Mouse (Mus musculus) left cerebral cortex, adult 2 months (tissue): ENCODE measurements at regions not wholly inside any gene's neighbourhood (a gene's known extent, or its start where the extent isn't known, plus 50 kb on each side); places are given as distances from the start of the nearest gene placed in this dataset.

ENCODE experiments used
- DNase-seq, 2 experiments: peaks; one replicate each; pipeline ENCODE4 v3.0.0; 2021 to 2022; ENCODE audit warnings: low spot score in 2 of 2, mixed read lengths in 1 of 2; ENCODE audit errors: extremely low spot score in 1 of 2
- H3K27ac ChIP-seq: fragments of 200-600 bp; 2 replicates; pipeline ENCODE4 v1.8.1; 2022
- H3K4me3 ChIP-seq: fragments of 200-600 bp; 2 replicates; pipeline ENCODE4 v1.8.1; 2022
- CTCF ChIP-seq: fragments of 200-600 bp; IDR thresholded peaks from 2 replicates; pipeline ENCODE4 v1.8.1; 2022; ENCODE audit warnings: antibody characterized with exemption, mild to moderate bottlenecking, moderate library complexity
- intact Hi-C: fragments of 180-260 bp; cut with DNase I; formaldehyde crosslinking; loops from one replicate; pipeline ENCODE4 v1.15.1; 2025

DNA sequence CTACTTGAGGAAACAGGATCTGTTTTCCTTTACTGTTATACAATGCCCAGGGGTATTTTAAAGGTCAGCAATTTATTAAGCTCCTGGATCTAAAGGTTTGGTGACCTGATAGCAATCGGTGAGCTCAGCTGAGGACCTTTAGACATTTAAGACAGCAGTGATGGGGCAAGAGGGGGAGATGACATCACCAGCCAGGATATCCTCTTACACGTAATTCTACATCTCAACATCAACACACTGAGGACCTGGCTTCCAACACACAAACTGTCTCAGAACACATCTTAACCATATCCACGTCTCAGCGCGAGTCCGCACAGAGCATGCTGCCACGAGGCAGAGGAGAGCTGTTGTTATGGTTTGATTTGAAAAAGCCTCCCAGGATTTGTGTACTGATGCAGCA, 69.2 kb downstream of the Nhlrc3 start:
- no peak for DNase-seq
- TF ChIP-seq CTCF = no peak
- intact Hi-C loops = no loop called here
- Histone ChIP-seq H3K27ac (no peak overlapping the region), H3K4me3 (no peak overlapping the region)

DNA sequence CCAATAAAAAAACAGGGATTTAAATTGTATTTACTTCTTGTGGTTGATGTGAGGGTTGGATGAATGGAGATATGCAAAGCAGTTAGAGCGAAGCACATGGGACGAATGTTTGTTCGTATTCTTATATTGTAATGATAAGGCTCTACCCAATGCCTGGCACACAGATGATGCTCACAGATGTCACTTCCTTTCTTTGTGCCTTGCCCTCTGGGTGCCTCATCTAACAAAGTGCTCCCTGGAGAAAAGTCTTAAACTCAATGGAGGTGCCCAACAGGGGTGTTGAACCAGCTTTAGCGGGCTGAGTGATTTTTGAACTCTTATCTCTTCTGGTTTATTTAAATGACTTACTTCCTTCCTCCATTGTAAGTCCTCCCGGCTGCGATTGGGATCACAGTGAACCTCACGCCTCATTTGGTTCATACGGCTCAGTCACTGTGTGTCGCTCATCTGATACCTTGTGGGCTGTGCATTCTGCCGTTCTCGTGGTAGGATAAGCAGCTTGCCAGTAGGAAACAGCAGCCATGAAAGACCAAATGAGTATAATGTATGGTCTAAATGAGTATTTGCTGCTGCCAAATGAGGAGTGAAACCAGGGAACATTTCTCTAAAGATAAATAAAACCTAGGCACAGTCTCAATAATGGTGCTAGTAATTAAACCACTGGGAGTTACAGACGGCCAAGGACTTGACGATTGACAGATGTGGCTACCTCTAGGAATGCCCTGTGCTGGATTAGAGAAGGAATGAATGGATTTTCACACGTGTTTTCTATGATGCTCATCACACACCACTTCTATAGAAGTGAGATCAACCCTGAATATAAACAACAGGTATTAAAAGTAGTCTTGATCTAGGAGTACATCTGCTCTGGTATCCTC, 81.2 kb downstream of the Nhlrc3 start:
- H3K4me3 ChIP-seq = no peak overlapping the region
- DNase-seq = no peak
- intact Hi-C loops = no loop called here
- no peak for TF ChIP-seq CTCF
- H3K27ac ChIP-seq = no peak overlapping the region

DNA sequence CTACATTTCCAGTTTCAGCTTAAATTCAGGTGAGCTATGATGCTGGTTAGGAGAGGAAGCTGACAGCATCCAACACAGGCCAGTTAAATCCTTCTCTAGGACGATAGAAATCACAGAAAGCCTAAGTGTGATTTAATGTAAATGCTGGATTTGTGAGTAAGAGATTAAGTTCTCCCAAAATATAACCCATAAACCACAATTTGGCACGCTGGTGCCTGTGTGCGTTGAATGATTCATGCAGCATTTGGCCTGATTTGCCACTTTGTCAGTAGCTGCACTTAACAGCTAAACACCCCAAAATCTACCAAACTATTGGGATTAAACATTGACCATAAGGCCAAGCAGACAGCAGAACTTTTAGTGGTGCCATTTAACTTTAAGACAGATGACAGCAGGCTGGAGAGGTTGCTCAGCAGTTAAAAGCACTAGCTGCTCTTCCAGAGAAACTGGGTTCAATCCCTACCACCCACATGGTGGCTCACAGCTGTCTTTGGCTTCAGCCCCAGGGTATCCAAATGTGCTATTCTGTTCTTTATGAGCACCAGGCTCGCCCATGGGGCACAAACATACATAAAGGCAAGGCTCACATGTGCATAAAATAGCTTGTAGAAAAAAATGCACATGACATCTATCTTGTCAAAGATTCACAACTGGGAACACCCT, 83.5 kb downstream of the Nhlrc3 start:
- no peak overlapping the region for H3K27ac ChIP-seq
- TF ChIP-seq CTCF = no peak
- intact Hi-C loops = loop anchor here (5.0 kb wide), 2 partner anchors 67 to 212 kb away; no protein-coding TSS in a partner anchor
- peak in 1 of 2 experiments; percentile 34 for DNase-seq
- no peak overlapping the region for H3K4me3 ChIP-seq

DNA sequence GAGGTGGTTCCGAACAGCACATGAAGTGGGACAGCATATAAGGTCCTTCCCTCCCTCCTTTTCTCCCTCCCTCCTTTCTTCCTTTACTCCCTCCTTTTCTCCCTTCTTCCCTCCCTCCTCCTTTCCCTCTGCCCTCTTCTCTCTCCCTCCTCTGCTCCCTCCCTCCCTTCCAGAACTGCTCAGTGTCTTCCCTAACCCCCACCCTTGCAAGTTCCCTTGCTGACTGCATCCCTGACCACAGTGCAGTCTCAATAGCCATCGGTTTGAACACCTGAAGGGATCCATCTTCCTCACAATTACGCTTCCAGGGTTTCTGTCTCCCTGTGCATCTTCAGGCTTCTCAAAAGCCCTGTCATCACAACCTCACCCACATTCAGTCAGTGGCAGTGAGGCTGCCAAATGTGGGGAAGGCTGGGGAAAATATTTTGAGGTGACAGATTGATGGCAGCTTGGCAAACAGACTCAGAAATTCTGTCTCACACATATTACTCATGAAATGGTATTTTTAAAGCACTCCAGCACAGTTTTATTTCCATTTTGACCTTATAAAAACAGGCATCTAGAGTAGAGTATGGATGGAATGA, 86.2 kb downstream of the Nhlrc3 start:
- peak; percentile 15 to 25 for DNase-seq
- Histone ChIP-seq H3K4me3 (no peak overlapping the region), H3K27ac (no peak overlapping the region)
- TF ChIP-seq CTCF = no peak
- intact Hi-C loops = loop anchor here (2.0 to 5.0 kb wide), 3 partner anchors 65 to 336 kb away; partner anchors contain the start of gene Lhfp

DNA sequence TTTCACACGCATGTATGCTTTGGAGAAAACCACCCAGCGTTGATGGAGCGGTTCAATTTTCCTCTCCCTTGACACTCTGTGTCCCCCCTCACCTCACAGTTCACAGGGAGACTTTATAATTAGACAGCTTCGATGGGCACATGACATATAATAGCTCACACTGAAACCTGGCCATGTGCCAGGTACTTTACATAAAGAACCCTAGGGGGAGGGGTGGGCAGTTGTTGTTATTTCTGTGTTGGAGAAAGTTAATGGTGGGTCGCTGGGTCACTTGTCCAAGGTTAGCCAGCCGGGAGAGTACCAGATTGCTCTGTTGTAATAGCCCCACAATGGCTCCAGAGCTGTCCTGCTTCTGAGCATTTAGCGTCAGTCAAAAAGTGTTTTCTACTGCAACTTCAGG, 90.2 kb downstream of the Nhlrc3 start:
- intact Hi-C loops = no loop called here
- Histone ChIP-seq H3K4me3 (no peak overlapping the region), H3K27ac (no peak overlapping the region)
- no peak for TF ChIP-seq CTCF
- DNase-seq = no peak

DNA sequence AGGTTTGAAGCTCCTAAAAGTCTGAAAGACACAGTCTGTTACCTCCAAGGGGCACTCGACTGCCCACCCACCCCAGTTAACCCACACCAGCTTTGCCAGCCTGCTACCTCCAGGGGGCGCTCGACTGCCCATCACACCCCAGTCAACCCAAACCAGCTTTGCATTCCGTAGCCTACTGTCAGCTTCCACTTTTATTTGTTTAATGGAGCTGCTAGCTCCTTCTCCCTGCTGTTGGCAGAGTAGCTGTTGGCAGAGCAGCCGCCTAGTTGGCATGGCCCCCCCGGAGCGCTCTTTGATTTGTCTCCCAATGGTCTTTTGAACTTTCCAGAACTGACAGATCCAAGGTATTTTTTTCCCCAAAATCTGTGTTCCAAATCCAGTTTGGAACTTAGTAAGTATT, 91.2 kb downstream of the Nhlrc3 start:
- intact Hi-C loops = no loop called here
- no peak overlapping the region for H3K4me3 ChIP-seq
- DNase-seq = peak in 1 of 2 experiments; percentile 8
- no peak overlapping the region for H3K27ac ChIP-seq
- peak; percentile 51 for TF ChIP-seq CTCF

DNA sequence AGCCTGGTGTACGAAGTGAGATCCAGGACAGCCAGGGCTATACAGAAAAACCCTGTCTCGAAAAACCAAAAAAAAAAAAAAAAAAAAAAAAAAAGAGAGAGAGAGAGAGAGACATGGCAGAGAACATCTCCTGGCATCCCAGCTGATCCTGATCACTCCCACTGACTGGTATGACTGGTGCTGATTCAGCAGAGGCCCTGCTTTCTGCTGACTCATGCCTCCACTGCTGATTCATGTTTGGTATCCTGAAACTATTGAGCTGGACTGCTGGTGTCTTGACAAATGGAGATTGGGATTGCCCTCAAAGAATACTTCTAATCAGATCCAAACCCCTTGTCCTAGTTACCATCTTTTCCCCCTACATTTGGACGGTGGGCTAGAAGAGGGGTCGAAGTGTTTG, 101.9 kb downstream of the Nhlrc3 start:
- intact Hi-C loops = no loop called here
- Histone ChIP-seq H3K27ac (no peak overlapping the region), H3K4me3 (no peak overlapping the region)
- DNase-seq = no peak
- TF ChIP-seq CTCF = no peak

DNA sequence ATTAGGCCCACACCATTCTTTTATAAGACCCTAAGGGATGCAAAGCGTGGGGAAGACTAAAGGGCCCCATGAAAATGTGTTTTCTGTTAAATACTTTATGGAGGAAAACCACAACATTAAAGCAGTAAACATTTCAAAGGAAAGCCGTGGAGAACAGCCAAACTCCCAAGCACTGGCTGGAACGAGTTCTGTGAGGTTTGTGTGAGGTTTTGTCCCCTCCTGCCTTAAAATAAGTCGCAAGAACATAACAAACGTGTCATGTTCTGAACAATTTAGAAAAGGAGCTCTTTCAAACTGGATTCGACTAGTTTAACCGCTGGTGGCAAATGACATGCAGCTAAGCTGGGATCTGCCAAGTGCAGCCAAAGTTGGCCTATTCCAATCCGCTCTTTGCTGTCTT, 109.4 kb downstream of the Nhlrc3 start:
- no peak for TF ChIP-seq CTCF
- DNase-seq = no peak
- Histone ChIP-seq H3K27ac (no peak overlapping the region), H3K4me3 (no peak overlapping the region)
- intact Hi-C loops = no loop called here

DNA sequence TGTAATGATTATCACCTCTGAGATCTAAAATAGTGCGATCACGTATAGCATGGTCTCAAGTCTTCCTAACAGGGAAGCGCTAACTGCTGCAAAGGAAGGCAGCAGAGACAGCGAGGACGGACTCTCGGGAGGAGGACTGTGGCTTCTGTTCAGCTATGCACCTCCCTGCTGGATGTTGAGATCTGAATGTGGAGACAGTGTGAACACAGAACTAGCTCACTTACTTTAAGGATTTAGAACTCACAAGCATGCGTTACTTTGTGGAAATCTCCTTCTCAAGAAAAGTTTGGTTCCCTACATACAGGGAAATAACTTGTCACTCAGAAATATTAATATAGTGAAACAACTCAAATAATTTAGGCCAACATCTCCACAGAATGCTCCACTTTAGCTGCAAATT, 109.8 kb downstream of the Nhlrc3 start:
- H3K4me3 ChIP-seq = no peak overlapping the region
- no peak overlapping the region for H3K27ac ChIP-seq
- no peak for TF ChIP-seq CTCF
- intact Hi-C loops = no loop called here
- DNase-seq = no peak

DNA sequence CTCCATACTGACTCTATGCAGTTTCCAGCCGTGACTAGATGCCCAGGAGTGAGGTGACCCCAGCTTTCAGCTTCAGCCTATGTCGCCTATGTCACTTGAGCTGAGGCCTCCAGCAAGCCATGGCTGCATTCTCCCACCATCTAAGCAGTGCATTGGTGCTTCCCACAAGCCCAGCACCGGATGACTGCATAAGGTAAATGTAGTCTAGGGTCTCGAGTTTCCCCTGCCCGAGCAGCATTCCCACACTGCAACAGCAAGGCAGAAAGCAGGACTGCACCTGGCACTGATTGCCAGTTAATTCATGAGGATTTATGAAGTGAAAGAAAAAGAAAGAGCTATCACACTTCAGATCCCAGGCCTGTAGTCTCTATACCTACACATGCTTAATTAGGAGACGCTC, 119.5 kb downstream of the Nhlrc3 start:
- no peak overlapping the region for H3K27ac ChIP-seq
- no peak for DNase-seq
- no peak overlapping the region for H3K4me3 ChIP-seq
- intact Hi-C loops = no loop called here
- TF ChIP-seq CTCF = no peak

DNA sequence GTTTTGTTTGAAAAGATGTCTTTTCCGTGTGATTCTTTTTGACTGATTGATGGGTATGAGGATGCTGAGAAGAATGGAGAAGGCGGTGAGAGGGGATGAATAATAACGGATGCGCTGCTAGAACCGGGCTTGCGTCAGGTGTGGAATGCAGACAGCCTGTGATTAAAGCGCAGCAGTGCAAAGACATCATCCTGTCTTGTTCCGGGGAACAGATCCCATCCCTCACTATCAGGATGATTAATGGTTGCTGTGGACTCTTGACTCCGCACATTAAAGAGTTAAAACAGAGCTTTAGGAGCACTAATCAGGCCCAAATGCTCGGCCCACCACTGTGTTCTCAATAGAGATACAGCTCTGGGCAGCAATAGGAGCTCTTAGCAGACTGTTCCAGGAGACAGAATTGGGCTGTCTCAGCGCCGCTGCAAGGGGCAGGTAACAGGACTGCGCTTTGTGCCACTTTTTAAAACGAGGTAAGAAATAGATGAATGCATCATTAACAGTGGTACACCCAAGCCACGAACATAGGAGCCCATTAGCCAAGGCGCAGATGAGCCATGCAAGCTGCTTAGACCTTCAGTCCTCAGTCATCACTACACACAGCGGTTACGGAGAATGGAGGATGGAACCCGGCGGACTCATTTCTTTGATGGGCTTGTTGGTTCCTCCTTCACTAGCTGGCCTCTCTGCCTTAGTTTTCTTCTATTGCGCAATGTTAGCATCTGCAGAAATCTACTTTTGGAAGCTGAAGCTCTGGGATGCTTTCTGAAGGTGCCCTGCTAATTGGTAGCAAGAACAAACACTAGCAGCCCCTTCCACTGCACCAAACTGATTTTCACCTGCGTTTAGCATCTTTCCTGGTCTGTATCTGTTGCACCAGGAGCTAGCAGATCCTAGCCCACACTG, 121.6 kb downstream of the Nhlrc3 start:
- intact Hi-C loops = no loop called here
- no peak for TF ChIP-seq CTCF
- Histone ChIP-seq H3K4me3 (no peak overlapping the region), H3K27ac (no peak overlapping the region)
- no peak for DNase-seq
